8 mouse cellular contexts compared by ENCODE assay signal in genomic region chr4:43454041-43454836, GRCm38 (mm10). TPM values are rescaled to one million over a fixed set of nuclear protein-coding genes. Genes with fewer than 3 reads are reported as not detected.
DNase-seq lines count a peak whose midpoint lies in the region; ATAC-seq lines count a peak whose summit lies in the region.

Gene Cd72, minus strand, starts transcription at chr4:43454628.

- no peak for ATAC-seq in heart, embryonic 12.5 days (ENCODE audit: insufficient number of reproducible peaks, low FRiP score)
- ATAC-seq in common myeloid progenitor, adult 5-6 weeks (replicated peaks; ENCODE audit: low read depth, poor library complexity, severe bottlenecking) = peak; percentile 85
- no peak for ATAC-seq in hindbrain, embryonic 14.5 days (ENCODE audit: low FRiP score)
- ATAC-seq in megakaryocyte progenitor cell, adult 5-6 weeks (replicated peaks; ENCODE audit: poor library complexity) = peak; percentile 73
- ATAC-seq in stomach, embryonic 15.5 days (ENCODE audit: insufficient read depth, low FRiP score, low read depth) = 0 out of 2 replicates have a peak, but pooled peaks have one; percentile 23

- H3K27me3 ChIP-seq in heart, embryonic 12.5 days (replicated peaks) = peaks cover 53% of the 10 kb centered on the region
- peaks cover 16% of the 10 kb centered on the region; the same call in 1 of the 2 replicates for H3K27me3 ChIP-seq in hindbrain, embryonic 14.5 days (ENCODE audit: control insufficient read depth, insufficient read depth, low read length)
- peaks cover 31% of the 10 kb centered on the region for H3K27me3 ChIP-seq in stomach, embryonic 15.5 days (replicated peaks)

- peak within 1 kb of the TSS; percentile 35 for H3K4me3 ChIP-seq in heart, embryonic 12.5 days
- H3K4me3 ChIP-seq in hindbrain, embryonic 14.5 days (replicated peaks; ENCODE audit: low read length) = no peak within 1 kb of the TSS
- H3K4me3 ChIP-seq in stomach, embryonic 15.5 days (replicated peaks) = peak within 1 kb of the TSS; percentile 21

- H3K27ac ChIP-seq in heart, embryonic 12.5 days (ENCODE audit: poor library complexity, severe bottlenecking) = no peak within 1 kb of the TSS
- no peak within 1 kb of the TSS for H3K27ac ChIP-seq in hindbrain, embryonic 14.5 days
- H3K27ac ChIP-seq in stomach, embryonic 15.5 days = no peak within 1 kb of the TSS

- 26% methylated on average over 20 of the region's 20 CpGs for WGBS in heart, embryonic 12.5 days
- 34% methylated on average over 20 of the region's 20 CpGs for WGBS in hindbrain, embryonic 14.5 days
- WGBS in stomach, embryonic 15.5 days = 31% methylated on average over 20 of the region's 20 CpGs

- H3K4me2 ChIP-seq in heart, embryonic 12.5 days = peak within 1 kb of the TSS; percentile 71
- peak within 1 kb of the TSS; percentile 31 for H3K4me2 ChIP-seq in hindbrain, embryonic 14.5 days (replicated peaks)
- H3K4me2 ChIP-seq in stomach, embryonic 15.5 days = peak within 1 kb of the TSS; percentile 49

- peaks cover 30% of the 10 kb centered on the region for H3K4me1 ChIP-seq in heart, embryonic 12.5 days (replicated peaks)
- H3K4me1 ChIP-seq in hindbrain, embryonic 14.5 days (replicated peaks; ENCODE audit: control insufficient read depth, insufficient read depth, low read length) = peaks cover 16% of the 10 kb centered on the region
- peaks cover 12% of the 10 kb centered on the region for H3K4me1 ChIP-seq in stomach, embryonic 15.5 days

- intact Hi-C loops in heart, postnatal 14 days (cut with DNase I) = no loop called here
- intact Hi-C loops in left cerebral cortex, postnatal 4 days (cut with DNase I) = no loop called here

- DNase-seq in heart, postnatal 14 days = no peak
- DNase-seq in hindbrain, embryonic 14.5 days (ENCODE audit: low spot score) = no peak
- DNase-seq in cerebellum, adult 11-12 months = no peak
- no peak for DNase-seq in left cerebral cortex, postnatal 4 days

- no peaks in the 10 kb centered on the region for H3K36me3 ChIP-seq in heart, embryonic 12.5 days
- no peaks in the 10 kb centered on the region for H3K36me3 ChIP-seq in hindbrain, embryonic 14.5 days (replicated peaks; ENCODE audit: control insufficient read depth, insufficient read depth)
- no peaks in the 10 kb centered on the region for H3K36me3 ChIP-seq in stomach, embryonic 15.5 days

- peak within 1 kb of the TSS; percentile 48; the same call in 1 of the 2 replicates for H3K9ac ChIP-seq in heart, embryonic 12.5 days
- H3K9ac ChIP-seq in hindbrain, embryonic 14.5 days = no peak within 1 kb of the TSS
- H3K9ac ChIP-seq in stomach, embryonic 15.5 days = no peak within 1 kb of the TSS

- no peaks in the 10 kb centered on the region for H3K9me3 ChIP-seq in heart, embryonic 12.5 days (replicated peaks)
- no peaks in the 10 kb centered on the region for H3K9me3 ChIP-seq in hindbrain, embryonic 14.5 days (ENCODE audit: control insufficient read depth, low read length)
- H3K9me3 ChIP-seq in stomach, embryonic 15.5 days = no peaks in the 10 kb centered on the region

RNA-seq across cellular contexts. Expression of gene Cd72, which starts in this region (rescaled TPM):
- polyA plus RNA-seq in heart, embryonic 12.5 days (2016; fragmentation: Nextera tagmentation; extraction: Ambion mirVana) = 0.82 and 2.0 TPM in 2 replicates
- under 1 TPM; 0.59 to 0.88 TPM for total RNA-seq in heart, postnatal 14 days (2021)
- total RNA-seq in common myeloid progenitor, adult 5-6 weeks (2017) = 20.8 and 33.3 TPM in 2 replicates
- 6.4 and 7.5 TPM in 2 replicates for polyA plus RNA-seq in hindbrain, embryonic 14.5 days (2014; fragmentation: Nextera tagmentation; extraction: Ambion mirVana)
- total RNA-seq in megakaryocyte progenitor cell, adult 5-6 weeks (2015) = 2.2 and 6.3 TPM in 2 replicates
- 8.2 and 8.7 TPM in 2 replicates for total RNA-seq in megakaryocyte progenitor cell, adult 5-6 weeks (2017)
- polyA plus RNA-seq in stomach, embryonic 15.5 days (2015; fragmentation: Nextera tagmentation; extraction: Ambion mirVana) = 3.3 and 5.2 TPM in 2 replicates
- total RNA-seq in left cerebral cortex, postnatal 4 days (2021) = not detected

Comparison
In these comparisons a context has a peak if more than half of its experiments do, and no peak if none do; other contexts are left out.
1. ATAC-seq: peak in common myeloid progenitor, adult 5-6 weeks (single experiment), megakaryocyte progenitor cell, adult 5-6 weeks (single experiment) and stomach, embryonic 15.5 days (single experiment); none in heart, embryonic 12.5 days (single experiment) and hindbrain, embryonic 14.5 days (single experiment).
2. Peak in every context shown above with its lines, with median percentiles within 50 percentile points of each other: H3K4me2 ChIP-seq.